Mouse (Mus musculus) lung, postnatal 0 days (tissue): ENCODE data around the gene Olfr747.

ENCODE experiments used
- CTCF ChIP-seq: IDR thresholded peaks from 2 replicates; pipeline ENCODE4 v1.5.1; 2016; ENCODE audit warnings: antibody characterized with exemption, mild to moderate bottlenecking
- EP300 ChIP-seq: IDR thresholded peaks from 2 replicates; pipeline ENCODE4 v1.6.1; 2016; ENCODE audit warnings: antibody characterized with exemption, mild to moderate bottlenecking, control low read depth

DNA sequence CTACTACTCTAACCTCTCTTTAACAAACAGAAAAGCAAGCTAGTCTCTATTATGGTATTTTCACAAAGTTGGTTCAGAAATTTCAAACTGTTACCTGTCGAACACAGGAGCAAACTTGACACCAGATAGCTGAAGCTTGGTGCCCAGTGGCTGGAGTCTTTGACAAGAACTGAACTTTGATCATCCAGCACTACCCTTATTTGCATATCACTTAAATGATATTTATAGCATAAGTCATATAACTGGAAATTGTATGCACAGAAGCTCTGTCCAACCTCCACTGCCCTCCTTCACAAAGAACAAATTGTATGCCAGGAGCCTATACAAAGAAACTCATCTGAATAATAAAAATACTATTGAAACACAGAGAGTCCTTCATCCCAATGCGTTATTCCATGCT, 48.6 kb upstream of the Olfr747 start:
- TF ChIP-seq EP300 (no peak), CTCF (no peak)
